Mouse (Mus musculus) MEL (cell line): ENCODE results near the gene Urad. TPM values are rescaled to one million over a fixed set of nuclear protein-coding genes. Genes with fewer than 3 reads are reported as not detected.

Experiments
- DNase-seq: peaks from one replicate; pipeline ENCODE4 v3.0.0; 2011; ENCODE audit warnings: low read depth, low spot score
- H3K27ac ChIP-seq: 2 replicates; pipeline ENCODE4 v1.5.1; 2012; ENCODE audit warnings: low read depth, mild to moderate bottlenecking, control low read depth, low read length, moderate library complexity; ENCODE audit not compliant: control insufficient read depth
- H3K27me3 ChIP-seq, 2 experiments: fragments of 150-350 bp in 1 of 2; sonication (generic) in 1 of 2; 2 replicates each; pipeline ENCODE4 v1.6.1; 2012; ENCODE audit warnings: low read length in 2 of 2, mild to moderate bottlenecking in 2 of 2, improper control_type of control experiment in 1 of 2, moderate library complexity in 1 of 2; ENCODE audit not compliant: insufficient read depth in 2 of 2, control insufficient read depth in 1 of 2
- H3K36me3 ChIP-seq, 2 experiments: 2 replicates each; pipeline ENCODE4 v1.6.1; 2012 to 2014; ENCODE audit warnings: low read length in 2 of 2, improper control_type of control experiment in 1 of 2, inconsistent platforms in 1 of 2, mild to moderate bottlenecking in 1 of 2; ENCODE audit not compliant: insufficient read depth in 2 of 2, control insufficient read depth in 1 of 2
- H3K4me1 ChIP-seq, 2 experiments: fragments of 150-350 bp in 1 of 2; sonication (generic) in 1 of 2; 2 replicates each; pipeline ENCODE4 v1.6.1; 2012; ENCODE audit warnings: low read length in 2 of 2, improper control_type of control experiment in 1 of 2, mild to moderate bottlenecking in 1 of 2; ENCODE audit not compliant: insufficient read depth in 2 of 2, control insufficient read depth in 1 of 2
- H3K4me3 ChIP-seq, 2 experiments: fragments of 150-350 bp in 1 of 2; sonication (generic) in 1 of 2; 2 replicates each; pipeline ENCODE4 v1.5.1; 2012; ENCODE audit warnings: low read depth in 2 of 2, low read length in 2 of 2, mild to moderate bottlenecking in 2 of 2, moderate library complexity in 2 of 2, control low read depth in 1 of 2, improper control_type of control experiment in 1 of 2; ENCODE audit not compliant: control insufficient read depth in 1 of 2, insufficient read depth in 1 of 2
- H3K79me2 ChIP-seq: 2 replicates; pipeline ENCODE4 v1.6.1; 2012; ENCODE audit warnings: mild to moderate bottlenecking, low read length, moderate library complexity; ENCODE audit not compliant: control insufficient read depth, poor library complexity, insufficient read depth
- H3K9ac ChIP-seq: 2 replicates; pipeline ENCODE4 v1.6.1; 2012; ENCODE audit warnings: low read depth, mild to moderate bottlenecking, control low read depth, low read length, moderate library complexity; ENCODE audit not compliant: control insufficient read depth, poor library complexity, severe bottlenecking
- H3K9me3 ChIP-seq: fragments of 150-350 bp; sonication (generic); replicated peaks from 2 replicates; pipeline ENCODE4 v1.6.1; 2012; ENCODE audit warnings: mild to moderate bottlenecking, low read length, improper control_type of control experiment, moderate library complexity; ENCODE audit not compliant: insufficient read depth
- CHD2 ChIP-seq: IDR thresholded peaks from 2 replicates; pipeline ENCODE4 v1.6.1; 2011; ENCODE audit warnings: low read length, improper control_type of control experiment
- E2F4 ChIP-seq: IDR thresholded peaks from 2 replicates; pipeline ENCODE4 v1.6.1; 2011; ENCODE audit warnings: low read depth, low read length, improper control_type of control experiment, borderline replicate concordance
- EP300 ChIP-seq, 2 experiments: IDR thresholded peaks; 2 replicates each; pipeline ENCODE4 v1.6.1; 2011; ENCODE audit warnings: improper control_type of control experiment in 2 of 2, low read length in 2 of 2, low read depth in 1 of 2, mild to moderate bottlenecking in 1 of 2
- MAZ ChIP-seq: IDR thresholded peaks from 2 replicates; pipeline ENCODE4 v1.6.1; 2012; ENCODE audit warnings: low read depth, mild to moderate bottlenecking, inconsistent platforms, low read length, improper control_type of control experiment
- MYC ChIP-seq: IDR thresholded peaks from 2 replicates; pipeline ENCODE4 v1.6.1; 2011; ENCODE audit warnings: low read depth, mild to moderate bottlenecking, low read length, improper control_type of control experiment, moderate library complexity
- POLR2A ChIP-seq, 2 experiments: IDR thresholded peaks; 2 replicates each; pipeline ENCODE4 v1.6.1; 2011 to 2012; ENCODE audit warnings: low read length in 2 of 2, mild to moderate bottlenecking in 2 of 2, control low read depth in 1 of 2, improper control_type of control experiment in 1 of 2, low read depth in 1 of 2, moderate library complexity in 1 of 2; ENCODE audit not compliant: control insufficient read depth in 1 of 2, insufficient read depth in 1 of 2, poor library complexity in 1 of 2
- SMC3 ChIP-seq: IDR thresholded peaks from 2 replicates; pipeline ENCODE4 v1.6.1; 2011; ENCODE audit warnings: low read depth, low read length, improper control_type of control experiment
- TAL1 ChIP-seq: IDR thresholded peaks from 2 replicates; pipeline ENCODE4 v1.6.1; 2012; ENCODE audit warnings: mild to moderate bottlenecking, inconsistent platforms, low read length, moderate library complexity, mixed read lengths
- UBTF ChIP-seq: IDR thresholded peaks from 2 replicates; pipeline ENCODE4 v1.6.1; 2012; ENCODE audit warnings: low read depth, mild to moderate bottlenecking, inconsistent platforms, low read length, improper control_type of control experiment, moderate library complexity, borderline replicate concordance; ENCODE audit not compliant: insufficient read depth
- ZC3H11A ChIP-seq: IDR thresholded peaks from 2 replicates; pipeline ENCODE4 v1.6.1; 2012; ENCODE audit warnings: low read depth, mild to moderate bottlenecking, inconsistent platforms, low read length, improper control_type of control experiment
- polyA plus RNA-seq, 2 experiments: library from polyadenylated mRNA; stranded (reverse) in 1 of 2; unstranded in 1 of 2; fragments of >175 nt in 1 of 2; fragments of >200 nt in 1 of 2; gene quantifications; 2 replicates each; pipeline versions ENCODE4 v1.2.1 to v1.2.4; 2012; ENCODE audit warnings: low replicate concordance in 2 of 2, low read depth in 1 of 2; ENCODE audit not compliant: insufficient read length in 2 of 2, insufficient read depth in 1 of 2, missing spikeins in 1 of 2
- total RNA-seq: library from RNA; depleted of rRNA; stranded (reverse); fragments of 300-350 nt; gene quantifications from 2 replicates; pipeline ENCODE4 v1.2.3, GENCODE M21; 2012

Urad gene
- total and polyA plus RNA-seq, 3 experiments = not detected

- TF ChIP-seq UBTF = no peak
- no peak for TF ChIP-seq ZC3H11A
Measured at GRCm38 (mm10) chr5:147276701-147277546, 45.3 kb downstream of the Urad start (continued).

- Histone ChIP-seq H3K27ac (no peak overlapping the region), H3K9ac (no peak overlapping the region), H3K79me2 (no peaks in the 10 kb centered on the region), H3K9me3 (no peaks in the 10 kb centered on the region), H3K4me3 (no peak overlapping the region), H3K36me3 (no peaks in the 10 kb centered on the region), H3K4me1 (no peaks in the 10 kb centered on the region), H3K27me3 (no peaks in the 10 kb centered on the region)
- no peak for DNase-seq
- TF ChIP-seq POLR2A (IDR thresholded peaks at IDR 0.05; ENCODE audit: control insufficient read depth in 1 of 2, insufficient read depth in 1 of 2, low read depth in 1 of 2, low read length in 2 of 2, poor library complexity in 1 of 2) (no peak), EP300 (IDR thresholded peaks at IDR 0.05; ENCODE audit: low read depth in 1 of 2, low read length in 2 of 2) (no peak), MAZ (no peak), TAL1 (no peak), MYC (no peak), E2F4 (no peak), SMC3 (no peak)
Measured at GRCm38 (mm10) chr5:147275761-147276160, 46.5 kb downstream of the Urad start.

- Histone ChIP-seq H3K9me3 (no peaks in the 10 kb centered on the region), H3K27ac (no peak overlapping the region), H3K4me1 (no peaks in the 10 kb centered on the region), H3K36me3 (no peaks in the 10 kb centered on the region), H3K9ac (no peak overlapping the region), H3K27me3 (no peaks in the 10 kb centered on the region), H3K4me3 (no peak overlapping the region), H3K79me2 (no peaks in the 10 kb centered on the region)
- TF ChIP-seq CHD2 = no peak
- no peak for DNase-seq
Measured at GRCm38 (mm10) chr5:147274174-147275141, 47.8 kb downstream of the Urad start.
